Mouse (Mus musculus) lung, embryonic 14.5 days (tissue): Measurements from ENCODE around the gene Tmem95. TPM values are rescaled to one million over a fixed set of nuclear protein-coding genes. Genes with fewer than 3 reads are reported as not detected.

ENCODE experiments used
- ATAC-seq: fragments of 200-750 bp; cut with Nextera tagmentation; 2 replicates; pipeline ENCODE4 v1.8.0; 2017; ENCODE audit warnings: mild to moderate bottlenecking, moderate TSS enrichment, moderate library complexity; ENCODE audit not compliant: insufficient read depth
- DNase-seq: peaks from one replicate; pipeline ENCODE4 v3.0.0-alpha.2; 2015
- H3K27ac ChIP-seq: fragments of 300-500 bp; sonication (generic); 2 replicates; pipeline ENCODE4 v1.5.1; 2014; ENCODE audit warnings: low read depth, mild to moderate bottlenecking, moderate library complexity
- H3K27me3 ChIP-seq: fragments of 300-500 bp; sonication (generic); 2 replicates; pipeline ENCODE4 v1.6.1; 2014; ENCODE audit warnings: low read length, control low read depth; ENCODE audit not compliant: insufficient read depth
- H3K36me3 ChIP-seq: fragments of 300-500 bp; sonication (generic); 2 replicates; pipeline ENCODE4 v1.6.1; 2014; ENCODE audit warnings: control low read depth; ENCODE audit not compliant: insufficient read depth
- H3K4me1 ChIP-seq: fragments of 300-500 bp; sonication (generic); 2 replicates; pipeline ENCODE4 v1.6.1; 2014; ENCODE audit warnings: antibody characterized with exemption, control low read depth; ENCODE audit not compliant: insufficient read depth
- H3K4me2 ChIP-seq: fragments of 300-500 bp; sonication (generic); 2 replicates; pipeline ENCODE4 v1.6.1; 2014; ENCODE audit warnings: mild to moderate bottlenecking
- H3K4me3 ChIP-seq: fragments of 300-500 bp; sonication (generic); 2 replicates; pipeline ENCODE4 v1.5.1; 2014; ENCODE audit warnings: low read depth, low read length
- H3K9ac ChIP-seq: fragments of 300-500 bp; sonication (generic); 2 replicates; pipeline ENCODE4 v1.6.1; 2014
- H3K9me3 ChIP-seq: fragments of 300-500 bp; sonication (generic); 2 replicates; pipeline ENCODE4 v1.6.1; 2016; ENCODE audit warnings: low read depth, low read length, control low read depth
- CTCF ChIP-seq: IDR thresholded peaks from 2 replicates; pipeline ENCODE4 v1.5.1; 2016; ENCODE audit warnings: antibody characterized with exemption, low read depth
- WGBS: fragments of 180-500 bp; shearing (Covaris S2); extraction: QIAGEN DNeasy Blood & Tissue Kit; methylation state at CpG from one replicate; pipeline ENCODE4 v1.1.7; 2014; 5-methylcytosine and 5-hydroxymethylcytosine counted together
- polyA plus RNA-seq: library from polyadenylated mRNA; unstranded; fragments of >200 nt; fragmentation: Nextera tagmentation; extraction: Ambion mirVana; gene quantifications from 2 replicates; pipeline ENCODE4 v1.2.1, GENCODE M21; 2014

Tmem95 gene
- polyA plus RNA-seq, 1 experiment from 2014 or later, result not detected

DNA sequence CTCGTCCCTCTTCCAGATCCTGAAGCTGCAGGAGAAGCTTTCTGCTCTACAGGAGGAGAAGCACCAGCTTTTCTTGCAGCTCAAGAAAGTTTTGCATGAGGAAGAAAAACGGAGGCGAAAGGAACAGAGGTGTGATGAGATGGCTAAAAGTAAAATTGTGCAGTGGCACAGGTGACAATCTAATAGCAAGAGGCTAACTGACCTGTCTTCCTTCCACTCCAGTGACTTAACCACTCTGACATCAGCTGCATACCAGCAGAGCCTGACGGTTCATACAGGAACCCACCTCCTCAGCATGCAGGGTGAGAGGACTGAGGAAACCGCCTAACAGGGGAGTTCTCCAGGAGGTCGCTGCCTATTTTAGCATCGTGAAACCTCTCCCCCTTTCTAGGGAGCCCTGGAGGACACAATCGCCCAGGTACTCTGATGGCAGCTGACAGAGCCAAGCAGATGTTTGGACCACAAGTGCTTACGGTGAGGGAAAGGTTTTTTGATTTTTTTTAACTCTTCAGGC lies 37.2 kb upstream of the Tmem95 start:
- TF ChIP-seq CTCF, result no peak
- Histone ChIP-seq H3K9me3 (no peaks in the 10 kb centered on the region), H3K4me1 (peaks cover 7% of the 10 kb centered on the region; the same call in 1 of the 2 replicates), H3K4me3 (peak overlapping the region; percentile 91), H3K27me3 (no peaks in the 10 kb centered on the region), H3K27ac (no peak overlapping the region; the same call in 1 of the 2 replicates), H3K36me3 (peaks cover 84% of the 10 kb centered on the region), H3K9ac (peak overlapping the region; percentile 83), H3K4me2 (peak overlapping the region; percentile 97)
- ATAC-seq, result no peak
- DNase-seq, result no peak
- 26% methylated on average over 9 of the region's 9 CpGs for WGBS

DNA sequence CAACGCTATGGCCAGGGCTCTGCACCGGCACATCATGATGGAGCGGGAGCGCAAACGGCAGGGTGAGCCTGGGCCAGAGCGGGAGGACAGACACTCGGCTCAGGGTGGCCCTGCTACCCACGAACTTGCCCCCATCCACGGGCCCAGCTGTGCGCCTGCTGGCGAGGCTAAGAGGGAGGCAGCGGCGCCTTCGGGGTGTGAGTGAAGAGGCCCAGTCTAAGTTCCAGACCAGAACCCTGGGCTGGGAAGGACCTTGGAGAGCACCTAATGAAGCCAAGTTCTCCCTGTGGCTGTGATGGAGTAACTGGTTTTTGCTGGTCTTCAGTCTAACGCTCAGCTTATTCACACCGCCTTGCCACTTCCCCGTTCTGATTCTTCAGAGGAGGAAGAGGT lies 36.5 kb upstream of the Tmem95 start:
- peaks cover 88% of the 10 kb centered on the region for H3K36me3 ChIP-seq
- H3K27ac ChIP-seq, result peak overlapping the region; percentile 90
- no peaks in the 10 kb centered on the region for H3K27me3 ChIP-seq
- no peaks in the 10 kb centered on the region for H3K9me3 ChIP-seq
- H3K4me2 ChIP-seq, result peak overlapping the region; percentile 97
- peak overlapping the region; percentile 91 for H3K4me3 ChIP-seq
- WGBS, result 1% methylated on average over 17 of the region's 17 CpGs
- TF ChIP-seq CTCF, result no peak
- H3K4me1 ChIP-seq, result peaks cover 5% of the 10 kb centered on the region; the same call in 1 of the 2 replicates
- ATAC-seq (0 out of 2 replicates have a peak, but pooled peaks have one; percentile 2), DNase-seq (peak; percentile 55)
- peak overlapping the region; percentile 83 for H3K9ac ChIP-seq

GRCm38 (mm10) chr11:69913554-69914371 lies 35.9 kb upstream of the Tmem95 start, which contains the start of gene Gps2:
TSS of gene Gps2 (plus strand) at chr11:69913888.
- peak; percentile 98 for DNase-seq
- 0 out of 2 replicates have a peak, but pooled peaks cover 2% of the 10 kb centered on the region for H3K4me1 ChIP-seq
- 2% methylated on average over 61 of the region's 61 CpGs for WGBS
- H3K9me3 ChIP-seq, result no peaks in the 10 kb centered on the region
- H3K27me3 ChIP-seq, result no peaks in the 10 kb centered on the region
- H3K36me3 ChIP-seq, result peaks cover 88% of the 10 kb centered on the region
- peak within 1 kb of the TSS; percentile 91 for H3K4me3 ChIP-seq
- H3K9ac ChIP-seq, result peak within 1 kb of the TSS; percentile 83
- no peak for TF ChIP-seq CTCF
- peak within 1 kb of the TSS; percentile 97 for H3K4me2 ChIP-seq
- H3K27ac ChIP-seq, result peak within 1 kb of the TSS; percentile 90
- ATAC-seq, result peak; percentile 93

- peak overlapping the region; percentile 97 for H3K4me2 ChIP-seq
- H3K9ac ChIP-seq, result peak overlapping the region; percentile 83
- no peak for DNase-seq
- no peaks in the 10 kb centered on the region for H3K9me3 ChIP-seq
- 0 out of 2 replicates have a peak overlapping the region, but pooled peaks have one; percentile 90 for H3K27ac ChIP-seq
- peaks cover 88% of the 10 kb centered on the region for H3K36me3 ChIP-seq
- H3K27me3 ChIP-seq, result no peaks in the 10 kb centered on the region
- peak overlapping the region; percentile 91 for H3K4me3 ChIP-seq
- 65% methylated on average over 15 of the region's 15 CpGs for WGBS
- 0 out of 2 replicates have a peak, but pooled peaks cover 2% of the 10 kb centered on the region for H3K4me1 ChIP-seq
- ATAC-seq, result peak; percentile 8; the same call in 1 of the 2 replicates
- no peak for TF ChIP-seq CTCF
These were observed 35.1 kb upstream of the Tmem95 start for GRCm38 (mm10) chr11:69912716-69913530.

DNA sequence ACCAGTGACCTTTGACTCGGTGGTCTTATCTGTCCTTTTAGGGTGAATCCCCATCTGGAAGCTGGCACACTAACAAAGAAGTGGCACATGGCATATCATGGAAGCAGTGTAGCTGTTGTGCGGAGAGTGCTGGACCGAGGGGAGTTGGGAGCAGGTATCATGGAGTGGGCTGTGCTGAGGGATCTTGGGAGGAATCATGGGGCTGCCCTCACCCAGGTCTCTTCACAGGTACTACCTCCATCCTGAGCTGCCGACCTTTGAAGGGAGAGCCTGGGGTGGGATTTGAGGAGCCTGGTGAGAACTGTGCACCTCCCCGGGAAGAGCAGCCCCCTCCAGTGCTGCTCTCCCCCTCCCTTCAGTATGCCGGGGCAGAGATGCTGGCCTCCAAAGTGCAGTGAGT lies 33.9 kb upstream of the Tmem95 start:
- H3K9ac ChIP-seq, result no peak overlapping the region
- DNase-seq, result no peak
- H3K4me3 ChIP-seq, result no peak overlapping the region
- TF ChIP-seq CTCF, result no peak
- peaks cover 88% of the 10 kb centered on the region for H3K36me3 ChIP-seq
- no peak overlapping the region for H3K4me2 ChIP-seq
- 85% methylated on average over 6 of the region's 6 CpGs for WGBS
- no peak overlapping the region for H3K27ac ChIP-seq
- 0 out of 2 replicates have a peak, but pooled peaks cover 2% of the 10 kb centered on the region for H3K4me1 ChIP-seq
- no peaks in the 10 kb centered on the region for H3K27me3 ChIP-seq
- no peaks in the 10 kb centered on the region for H3K9me3 ChIP-seq
- no peak for ATAC-seq

- no peak for DNase-seq
- TF ChIP-seq CTCF, result no peak
- Histone ChIP-seq H3K4me3 (no peak overlapping the region), H3K4me1 (0 out of 2 replicates have a peak, but pooled peaks cover 2% of the 10 kb centered on the region), H3K9ac (no peak overlapping the region), H3K27ac (no peak overlapping the region), H3K27me3 (no peaks in the 10 kb centered on the region), H3K36me3 (peaks cover 88% of the 10 kb centered on the region), H3K9me3 (no peaks in the 10 kb centered on the region), H3K4me2 (no peak overlapping the region)
- ATAC-seq, result no peak
- WGBS, result 88% methylated on average over 17 of the region's 17 CpGs
These were observed 33.2 kb upstream of the Tmem95 start for GRCm38 (mm10) chr11:69910781-69911560.
